Mouse (Mus musculus) testis, adult 2 months (tissue): ENCODE results near the gene Atoh1.

Experiments
- CTCF ChIP-seq: fragments of 200-500 bp; IDR thresholded peaks from 2 replicates; pipeline ENCODE4 v1.5.1; 2012; ENCODE audit warnings: low read depth, mild to moderate bottlenecking, inconsistent platforms, low read length, moderate library complexity; ENCODE audit not compliant: control insufficient read depth, insufficient read depth, insufficient replicate concordance
- POLR2A ChIP-seq: fragments of 200-500 bp; IDR thresholded peaks from 2 replicates; pipeline ENCODE4 v1.6.1; 2012; ENCODE audit warnings: low read depth, mild to moderate bottlenecking, inconsistent platforms, low read length, moderate library complexity; ENCODE audit not compliant: control insufficient read depth

- TF ChIP-seq POLR2A (no peak), CTCF (no peak)
Observed at GRCm38 (mm10) chr6:64733311-64733710, 4.4 kb downstream of the Atoh1 start.
